Mouse (Mus musculus): Measurements from ENCODE around the gene Ppm1e. TPM values are rescaled to one million over a fixed set of nuclear protein-coding genes. Genes with fewer than 3 reads are reported as not detected.
A peak's percentile ranks its signal among the peaks of the same experiment; 100 is the strongest.

The Ppm1e gene
- polyA plus RNA-seq (2015; fragmentation: Nextera tagmentation; extraction: Ambion mirVana): 1.9 and 2.4 TPM in 2 replicates

DNA sequence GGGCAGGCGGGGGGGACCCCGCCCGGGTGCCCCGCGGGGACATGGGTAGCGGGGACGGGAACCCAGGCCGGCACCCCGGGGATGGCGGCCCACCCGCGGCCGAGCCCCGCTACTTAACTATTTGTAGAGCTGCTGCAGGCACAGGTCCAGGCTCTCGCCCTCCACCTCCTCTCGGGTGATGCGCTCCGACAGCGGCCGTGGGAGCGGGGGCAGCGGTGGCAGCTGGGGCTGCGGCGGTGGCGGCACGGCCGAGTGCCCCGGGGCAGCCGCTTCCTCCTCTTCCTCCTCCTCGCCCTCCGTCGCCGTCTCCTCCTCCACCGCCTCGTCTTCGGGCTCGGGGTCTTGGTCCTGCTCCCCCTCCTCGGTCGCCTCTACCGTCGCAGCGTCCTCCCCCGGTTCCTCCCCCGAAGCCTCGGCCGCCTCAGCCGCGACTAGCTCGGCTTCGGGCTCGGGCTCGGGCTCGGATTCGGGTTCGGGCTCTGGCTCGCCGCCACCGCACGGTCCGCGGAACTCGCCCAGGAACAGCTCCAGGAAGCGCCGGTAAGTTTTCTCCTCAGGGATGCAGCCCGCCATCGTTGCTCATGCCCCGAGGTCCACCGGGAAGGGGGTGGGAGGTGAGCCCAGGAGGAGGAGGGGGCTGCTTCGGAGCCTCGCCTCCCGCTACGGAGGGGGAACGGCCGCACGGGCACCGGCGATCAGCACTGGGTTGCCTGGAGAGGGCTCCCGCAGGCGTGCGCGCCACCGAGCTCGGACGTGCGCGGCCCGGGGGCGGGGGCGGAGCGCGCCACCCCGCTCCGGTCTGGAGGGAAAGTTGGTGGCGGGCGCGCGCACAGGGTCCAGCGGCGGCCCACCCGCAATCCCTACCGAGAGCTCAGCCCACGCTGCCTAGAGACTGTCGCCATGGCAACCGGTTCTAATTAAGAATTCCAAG is at the start of gene Ppm1e:
Gene Ppm1e, minus strand, starts transcription at position 693 of the 931 bp plus-strand sequence.
- Histone ChIP-seq H3K9ac (peak within 1 kb of the TSS; percentile 25; the same call in 1 of the 2 replicates), H3K27ac (no peak within 1 kb of the TSS), H3K4me3 (replicated peaks) (peak within 1 kb of the TSS; percentile 56), H3K4me2 (peak within 1 kb of the TSS; percentile 97), H3K27me3 (replicated peaks) (peaks cover 17% of the 10 kb centered on the region), H3K9me3 (no peaks in the 10 kb centered on the region), H3K4me1 (peaks cover 7% of the 10 kb centered on the region; the same call in 1 of the 2 replicates), H3K36me3 (no peaks in the 10 kb centered on the region)
- under 1% methylated on average over 95 of the region's 104 CpGs for WGBS
- ATAC-seq (ENCODE audit: insufficient read depth, low FRiP score, low read depth): peak; percentile 94; the same call in 1 of the 2 replicates

DNA sequence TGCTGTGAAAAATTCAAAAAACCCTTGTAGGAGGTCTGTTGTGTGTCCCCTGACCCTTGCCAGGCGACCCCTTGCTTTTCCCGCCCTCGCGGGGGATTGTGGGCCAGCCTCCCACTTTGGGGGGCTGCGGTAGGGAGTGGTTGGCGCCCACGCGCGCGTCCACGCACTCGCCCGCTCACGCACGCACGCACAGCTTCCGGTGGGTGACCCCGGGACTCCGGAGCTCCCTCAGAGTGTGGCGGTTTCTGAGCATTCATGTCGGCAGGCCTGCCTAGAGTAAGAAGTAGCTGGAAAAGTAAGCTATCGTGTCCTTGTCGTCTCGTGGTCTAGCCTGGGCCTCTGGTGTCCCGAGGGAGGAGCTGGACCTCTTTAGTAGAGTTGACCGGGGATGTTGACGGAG is 46.1 kb upstream of the Ppm1e start, which contains the start of the genes Rad51c and Tex14:
Gene Rad51c, minus strand, starts transcription at position 79 of the 400 bp plus-strand sequence.
Gene Tex14, plus strand, starts transcription at position 190 of the 400 bp plus-strand sequence.
- H3K27ac ChIP-seq: peak within 1 kb of the TSS; percentile 95
- H3K4me2 ChIP-seq: peak within 1 kb of the TSS; percentile 73
- H3K36me3 ChIP-seq: no peaks in the 10 kb centered on the region
- peak within 1 kb of the TSS; percentile 54; the same call in 1 of the 2 replicates for H3K9ac ChIP-seq
- WGBS: 72% methylated on average over 27 of the region's 27 CpGs
- 0 out of 2 replicates have a peak, but pooled peaks cover 4% of the 10 kb centered on the region for H3K4me1 ChIP-seq
- H3K9me3 ChIP-seq: no peaks in the 10 kb centered on the region
- 0 out of 2 replicates have a peak, but pooled peaks have one; percentile 25 for ATAC-seq (ENCODE audit: insufficient read depth, low FRiP score, low read depth)
- H3K27me3 ChIP-seq (replicated peaks): no peaks in the 10 kb centered on the region
- peak within 1 kb of the TSS; percentile 68 for H3K4me3 ChIP-seq (replicated peaks)

DNA sequence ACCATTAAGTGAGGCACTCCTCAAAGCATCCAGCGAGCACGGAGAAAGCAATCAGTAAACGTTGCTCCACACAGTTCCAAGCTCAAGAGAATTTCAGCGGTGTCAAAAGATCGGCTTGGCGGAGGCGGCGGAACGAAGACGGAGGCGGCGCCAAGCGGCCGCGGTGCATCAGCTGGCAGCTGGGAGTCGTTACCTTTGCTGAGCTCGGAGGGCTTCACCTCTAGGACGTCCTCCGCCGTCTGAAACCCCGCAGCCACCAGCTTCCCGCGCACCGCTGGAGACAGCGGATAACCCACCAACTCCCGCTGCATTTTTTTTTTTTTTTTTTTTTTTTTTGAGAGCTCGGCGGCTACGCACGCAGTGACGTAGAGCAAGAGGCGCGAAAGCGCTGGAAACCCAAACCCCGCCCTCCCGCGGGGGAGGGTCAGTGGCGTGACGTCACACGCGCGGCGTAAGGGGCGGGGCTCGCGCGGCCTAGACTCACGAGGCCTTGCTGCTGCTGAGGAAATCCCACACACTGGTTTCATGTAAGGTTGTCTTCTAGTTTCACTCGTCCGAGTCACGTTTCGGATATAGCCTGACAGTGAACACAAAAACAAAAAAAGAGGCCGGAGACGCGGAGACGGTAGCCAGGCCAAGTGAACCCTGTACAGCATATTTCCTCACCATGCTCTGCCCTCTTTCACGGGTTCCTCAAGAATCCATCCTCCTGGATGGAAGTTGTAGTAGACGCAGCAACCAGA is 45.5 kb upstream of the Ppm1e start:
- peak; percentile 89 for ATAC-seq (ENCODE audit: insufficient read depth, low FRiP score, low read depth)
- Histone ChIP-seq H3K9me3 (no peaks in the 10 kb centered on the region), H3K4me1 (0 out of 2 replicates have a peak, but pooled peaks cover 4% of the 10 kb centered on the region), H3K9ac (peak overlapping the region; percentile 54; the same call in 1 of the 2 replicates), H3K4me2 (peak overlapping the region; percentile 73), H3K4me3 (replicated peaks) (peak overlapping the region; percentile 68), H3K27ac (peak overlapping the region; percentile 95), H3K36me3 (no peaks in the 10 kb centered on the region), H3K27me3 (replicated peaks) (no peaks in the 10 kb centered on the region)
- 1% methylated on average over 58 of the region's 58 CpGs for WGBS

- no peak overlapping the region for H3K27ac ChIP-seq
- H3K4me1 ChIP-seq: no peaks in the 10 kb centered on the region
- ATAC-seq (ENCODE audit: insufficient read depth, low FRiP score, low read depth): no peak
- H3K4me3 ChIP-seq (replicated peaks): no peak overlapping the region
- H3K27me3 ChIP-seq (replicated peaks): no peaks in the 10 kb centered on the region
- WGBS: 91% methylated on average over 2 of the region's 2 CpGs
- no peak overlapping the region for H3K4me2 ChIP-seq
- H3K9ac ChIP-seq: no peak overlapping the region
- no peaks in the 10 kb centered on the region for H3K9me3 ChIP-seq
- no peaks in the 10 kb centered on the region for H3K36me3 ChIP-seq
These were observed 39.6 kb upstream of the Ppm1e start for GRCm38 (mm10) chr11:87398402-87398801.

DNA sequence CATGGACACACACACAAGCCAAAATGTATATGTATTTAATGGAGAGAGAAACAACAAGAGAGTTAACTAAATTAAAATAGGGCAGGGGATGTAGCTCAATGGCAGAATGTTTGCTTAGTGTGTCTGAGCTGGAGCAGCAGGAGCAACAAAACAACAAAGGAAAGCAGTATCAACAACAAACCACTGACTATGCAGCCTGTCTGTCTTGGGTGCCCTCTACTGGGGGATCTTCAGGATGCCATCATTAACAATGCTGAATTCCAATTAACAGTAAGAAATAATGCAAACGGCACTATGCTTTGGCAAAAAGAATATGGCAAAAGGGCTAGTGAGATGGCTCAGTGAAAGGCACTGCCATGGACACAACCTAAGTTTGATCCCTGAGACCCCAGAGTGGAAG is 35.0 kb upstream of the Ppm1e start:
- Histone ChIP-seq H3K27me3 (replicated peaks) (no peaks in the 10 kb centered on the region), H3K27ac (no peak overlapping the region), H3K9me3 (no peaks in the 10 kb centered on the region), H3K4me1 (no peaks in the 10 kb centered on the region), H3K9ac (no peak overlapping the region), H3K36me3 (no peaks in the 10 kb centered on the region), H3K4me3 (replicated peaks) (no peak overlapping the region), H3K4me2 (no peak overlapping the region)
- 59% methylated on average over 1 of the region's 1 CpGs for WGBS
- ATAC-seq (ENCODE audit: insufficient read depth, low FRiP score, low read depth): no peak

GRCm38 (mm10) chr11:87385676-87386075 is 26.9 kb upstream of the Ppm1e start:
- H3K36me3 ChIP-seq: no peaks in the 10 kb centered on the region
- no peaks in the 10 kb centered on the region for H3K27me3 ChIP-seq (replicated peaks)
- H3K27ac ChIP-seq: no peak overlapping the region
- no peak for ATAC-seq (ENCODE audit: insufficient read depth, low FRiP score, low read depth)
- H3K4me2 ChIP-seq: no peak overlapping the region
- WGBS: 89% methylated on average over 1 of the region's 1 CpGs
- no peaks in the 10 kb centered on the region for H3K9me3 ChIP-seq
- H3K9ac ChIP-seq: no peak overlapping the region
- no peaks in the 10 kb centered on the region for H3K4me1 ChIP-seq
- no peak overlapping the region for H3K4me3 ChIP-seq (replicated peaks)

- ATAC-seq (ENCODE audit: insufficient read depth, low FRiP score, low read depth): no peak
- Histone ChIP-seq H3K4me3 (replicated peaks) (no peak overlapping the region), H3K4me1 (no peaks in the 10 kb centered on the region), H3K36me3 (no peaks in the 10 kb centered on the region), H3K9ac (no peak overlapping the region), H3K27me3 (replicated peaks) (no peaks in the 10 kb centered on the region), H3K9me3 (no peaks in the 10 kb centered on the region), H3K27ac (no peak overlapping the region), H3K4me2 (no peak overlapping the region)
- WGBS: 92% methylated on average over 4 of the region's 4 CpGs
These were observed 25.7 kb upstream of the Ppm1e start for GRCm38 (mm10) chr11:87384551-87384950.

DNA sequence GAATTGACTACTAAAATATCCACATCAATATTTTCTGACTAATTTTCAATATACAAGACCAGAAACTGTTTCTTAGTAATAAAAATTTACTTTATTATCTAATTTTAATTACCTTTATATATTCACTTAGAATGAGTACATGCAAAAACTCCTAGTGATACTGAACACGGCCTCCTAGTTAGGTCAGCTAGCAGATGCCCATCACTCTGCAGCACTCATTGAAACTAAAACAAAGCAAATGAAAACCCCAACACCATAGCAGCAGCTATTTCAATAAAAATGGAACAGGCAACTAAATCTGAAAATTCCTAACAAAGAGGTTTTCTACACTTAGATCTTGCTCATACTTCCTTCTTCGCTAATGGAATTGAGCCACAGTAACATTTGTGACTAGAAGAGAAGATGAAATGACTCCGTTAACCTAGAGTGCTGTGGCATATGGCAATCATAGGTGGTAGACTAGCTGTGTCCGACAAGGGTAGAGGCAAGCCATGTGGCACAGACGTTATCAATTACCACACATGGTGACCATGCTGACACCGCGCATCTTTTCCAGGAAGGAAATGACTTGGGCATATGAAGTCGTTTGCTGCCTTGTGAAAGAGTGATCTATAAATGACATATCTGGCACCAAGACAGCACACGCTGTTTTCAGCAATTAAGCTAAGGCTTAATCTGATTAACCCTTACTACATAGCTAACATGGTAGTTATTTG is 9.2 kb upstream of the Ppm1e start:
- Histone ChIP-seq H3K4me1 (no peaks in the 10 kb centered on the region), H3K36me3 (no peaks in the 10 kb centered on the region), H3K27me3 (replicated peaks) (no peaks in the 10 kb centered on the region), H3K4me2 (no peak overlapping the region), H3K4me3 (replicated peaks) (no peak overlapping the region), H3K27ac (no peak overlapping the region), H3K9me3 (no peaks in the 10 kb centered on the region), H3K9ac (no peak overlapping the region)
- peak; percentile 93 for ATAC-seq (ENCODE audit: insufficient read depth, low FRiP score, low read depth)
- 77% methylated on average over 9 of the region's 9 CpGs for WGBS

DNA sequence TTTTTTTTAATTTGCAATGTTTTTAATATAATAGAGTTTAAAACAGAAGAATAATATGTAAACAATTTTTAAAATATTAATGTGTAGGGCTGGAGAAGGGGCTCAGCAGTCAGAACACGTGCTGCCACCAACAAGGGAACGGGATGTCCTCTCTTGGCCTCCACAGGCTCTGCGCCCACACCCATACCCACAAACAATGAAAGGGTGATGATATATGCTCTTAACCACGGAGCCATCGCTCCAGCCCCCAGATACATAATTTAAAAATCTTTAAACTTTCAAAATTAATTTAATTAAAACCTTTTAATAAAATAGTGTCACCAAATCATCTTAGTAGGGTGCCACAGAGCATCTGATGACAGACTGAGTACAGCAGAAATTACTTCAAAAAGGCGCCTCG is 8.2 kb upstream of the Ppm1e start:
- H3K4me2 ChIP-seq: no peak overlapping the region
- H3K4me1 ChIP-seq: no peaks in the 10 kb centered on the region
- ATAC-seq (ENCODE audit: insufficient read depth, low FRiP score, low read depth): no peak
- H3K27me3 ChIP-seq (replicated peaks): no peaks in the 10 kb centered on the region
- WGBS: 82% methylated on average over 7 of the region's 7 CpGs
- no peak overlapping the region for H3K9ac ChIP-seq
- no peak overlapping the region for H3K27ac ChIP-seq
- no peak overlapping the region for H3K4me3 ChIP-seq (replicated peaks)
- no peaks in the 10 kb centered on the region for H3K9me3 ChIP-seq
- no peaks in the 10 kb centered on the region for H3K36me3 ChIP-seq

DNA sequence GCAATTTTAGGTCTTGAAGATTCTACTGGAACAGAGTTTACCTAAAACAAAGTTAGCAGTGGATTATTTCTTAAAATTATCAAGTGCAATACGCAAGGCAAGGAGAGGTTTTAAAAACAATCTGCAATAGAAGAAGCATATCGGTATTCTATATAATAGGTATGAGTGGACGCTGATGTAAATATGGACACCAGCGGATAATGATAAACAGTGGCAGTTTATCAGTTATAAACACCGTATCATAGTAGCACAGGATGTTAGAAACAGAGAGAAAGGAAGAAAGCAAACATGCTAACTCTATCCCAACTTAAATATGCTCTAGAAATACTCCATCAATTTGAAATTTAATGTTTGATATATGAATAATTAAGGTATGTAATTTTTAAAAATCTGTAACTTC is 6.3 kb upstream of the Ppm1e start:
- Histone ChIP-seq H3K4me3 (replicated peaks) (no peak overlapping the region), H3K4me2 (no peak overlapping the region), H3K9ac (no peak overlapping the region), H3K27me3 (replicated peaks) (peaks cover 2% of the 10 kb centered on the region; the same call in 1 of the 2 replicates), H3K36me3 (no peaks in the 10 kb centered on the region), H3K4me1 (no peaks in the 10 kb centered on the region), H3K27ac (no peak overlapping the region), H3K9me3 (no peaks in the 10 kb centered on the region)
- WGBS: 83% methylated on average over 5 of the region's 5 CpGs
- ATAC-seq (ENCODE audit: insufficient read depth, low FRiP score, low read depth): no peak

DNA sequence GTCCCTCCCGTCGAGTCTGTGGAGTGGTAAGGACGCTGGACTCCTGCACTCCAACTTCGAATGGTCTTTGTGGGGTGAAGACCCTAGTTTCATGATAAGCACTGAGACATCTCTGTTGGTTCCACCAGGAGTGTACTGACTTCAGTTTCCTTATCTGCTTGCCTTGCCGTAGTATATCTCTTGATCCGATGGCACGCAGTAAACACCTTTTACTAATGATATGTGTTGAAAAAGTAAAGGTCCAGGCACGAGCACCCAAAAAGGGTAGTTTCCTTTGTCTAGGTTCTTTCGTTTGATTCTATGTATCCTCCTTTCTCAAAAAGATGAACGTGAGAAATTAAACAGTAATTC is 414 bp upstream of the Ppm1e start:
- ATAC-seq (ENCODE audit: insufficient read depth, low FRiP score, low read depth): no peak
- Histone ChIP-seq H3K27me3 (replicated peaks) (peaks cover 17% of the 10 kb centered on the region), H3K9ac (no peak overlapping the region), H3K4me3 (replicated peaks) (peak overlapping the region; percentile 56), H3K27ac (no peak overlapping the region), H3K9me3 (no peaks in the 10 kb centered on the region), H3K36me3 (no peaks in the 10 kb centered on the region), H3K4me1 (peaks cover 7% of the 10 kb centered on the region; the same call in 1 of the 2 replicates), H3K4me2 (peak overlapping the region; percentile 97)
- WGBS: 12% methylated on average over 10 of the region's 10 CpGs
